Mouse (Mus musculus): Measurements from ENCODE around the gene Ubash3b. TPM values are rescaled to one million over a fixed set of nuclear protein-coding genes. Genes with fewer than 3 reads are reported as not detected.

Ubash3b gene
- total RNA-seq, 1 experiment from 2014 or later: 9.6 TPM

GRCm38 (mm10) chr9:41173158-41173557 is 11.7 kb upstream of the Ubash3b start:
- no peak for ATAC-seq (replicated peaks in 1 of 2; ENCODE audit: insufficient read depth in 1 of 2, low FRiP score in 2 of 2, low TSS enrichment in 1 of 2, low read depth in 1 of 2, poor library complexity in 2 of 2, severe bottlenecking in 2 of 2)

GRCm38 (mm10) chr9:41172426-41172825 is 10.9 kb upstream of the Ubash3b start:
- ATAC-seq (replicated peaks in 1 of 2; ENCODE audit: insufficient read depth in 1 of 2, low FRiP score in 2 of 2, low TSS enrichment in 1 of 2, low read depth in 1 of 2, poor library complexity in 2 of 2, severe bottlenecking in 2 of 2): no peak

- ATAC-seq (replicated peaks in 1 of 2; ENCODE audit: insufficient read depth in 1 of 2, low FRiP score in 2 of 2, low TSS enrichment in 1 of 2, low read depth in 1 of 2, poor library complexity in 2 of 2, severe bottlenecking in 2 of 2): no peak
These were observed 8.5 kb upstream of the Ubash3b start for GRCm38 (mm10) chr9:41170026-41170425.

GRCm38 (mm10) chr9:41168656-41169055 is 7.2 kb upstream of the Ubash3b start:
- ATAC-seq (replicated peaks in 1 of 2; ENCODE audit: insufficient read depth in 1 of 2, low FRiP score in 2 of 2, low TSS enrichment in 1 of 2, low read depth in 1 of 2, poor library complexity in 2 of 2, severe bottlenecking in 2 of 2): no peak

- ATAC-seq (replicated peaks in 1 of 2; ENCODE audit: insufficient read depth in 1 of 2, low FRiP score in 2 of 2, low TSS enrichment in 1 of 2, low read depth in 1 of 2, poor library complexity in 2 of 2, severe bottlenecking in 2 of 2): no peak
These were observed 6.7 kb upstream of the Ubash3b start for GRCm38 (mm10) chr9:41168206-41168605.

- ATAC-seq (replicated peaks in 1 of 2; ENCODE audit: insufficient read depth in 1 of 2, low FRiP score in 2 of 2, low TSS enrichment in 1 of 2, low read depth in 1 of 2, poor library complexity in 2 of 2, severe bottlenecking in 2 of 2): no peak
These were observed 5.4 kb upstream of the Ubash3b start for GRCm38 (mm10) chr9:41166886-41167285.

- ATAC-seq (replicated peaks in 1 of 2; ENCODE audit: insufficient read depth in 1 of 2, low FRiP score in 2 of 2, low TSS enrichment in 1 of 2, low read depth in 1 of 2, poor library complexity in 2 of 2, severe bottlenecking in 2 of 2): no peak
These were observed 866 bp upstream of the Ubash3b start for GRCm38 (mm10) chr9:41162363-41162762.

GRCm38 (mm10) chr9:41160536-41161176 is 841 bp downstream of the Ubash3b start:
- no peak for ATAC-seq (replicated peaks in 1 of 2; ENCODE audit: insufficient read depth in 1 of 2, low FRiP score in 2 of 2, low TSS enrichment in 1 of 2, low read depth in 1 of 2, poor library complexity in 2 of 2, severe bottlenecking in 2 of 2)

- no peak for ATAC-seq (replicated peaks in 1 of 2; ENCODE audit: insufficient read depth in 1 of 2, low FRiP score in 2 of 2, low TSS enrichment in 1 of 2, low read depth in 1 of 2, poor library complexity in 2 of 2, severe bottlenecking in 2 of 2)
These were observed 2.3 kb downstream of the Ubash3b start for GRCm38 (mm10) chr9:41159223-41159622.

- ATAC-seq (replicated peaks in 1 of 2; ENCODE audit: insufficient read depth in 1 of 2, low FRiP score in 2 of 2, low TSS enrichment in 1 of 2, low read depth in 1 of 2, poor library complexity in 2 of 2, severe bottlenecking in 2 of 2): no peak
These were observed 3.5 kb downstream of the Ubash3b start for GRCm38 (mm10) chr9:41157872-41158567.

- ATAC-seq (replicated peaks in 1 of 2; ENCODE audit: insufficient read depth in 1 of 2, low FRiP score in 2 of 2, low TSS enrichment in 1 of 2, low read depth in 1 of 2, poor library complexity in 2 of 2, severe bottlenecking in 2 of 2): peak; percentile 23 to 54; a peak in 3 of 4 replicates
These were observed 4.3 kb downstream of the Ubash3b start for GRCm38 (mm10) chr9:41157020-41157871.

- no peak for ATAC-seq (replicated peaks in 1 of 2; ENCODE audit: insufficient read depth in 1 of 2, low FRiP score in 2 of 2, low TSS enrichment in 1 of 2, low read depth in 1 of 2, poor library complexity in 2 of 2, severe bottlenecking in 2 of 2)
These were observed 4.8 kb downstream of the Ubash3b start for GRCm38 (mm10) chr9:41156720-41157019.

- no peak for ATAC-seq (replicated peaks in 1 of 2; ENCODE audit: insufficient read depth in 1 of 2, low FRiP score in 2 of 2, low TSS enrichment in 1 of 2, low read depth in 1 of 2, poor library complexity in 2 of 2, severe bottlenecking in 2 of 2)
These were observed 5.3 kb downstream of the Ubash3b start for GRCm38 (mm10) chr9:41156006-41156719.

GRCm38 (mm10) chr9:41153979-41154378 is 7.5 kb downstream of the Ubash3b start:
- no peak for ATAC-seq (replicated peaks in 1 of 2; ENCODE audit: insufficient read depth in 1 of 2, low FRiP score in 2 of 2, low TSS enrichment in 1 of 2, low read depth in 1 of 2, poor library complexity in 2 of 2, severe bottlenecking in 2 of 2)

- peak; percentile 54 to 59 for ATAC-seq (replicated peaks in 1 of 2; ENCODE audit: insufficient read depth in 1 of 2, low FRiP score in 2 of 2, low TSS enrichment in 1 of 2, low read depth in 1 of 2, poor library complexity in 2 of 2, severe bottlenecking in 2 of 2)
These were observed 8.4 kb downstream of the Ubash3b start for GRCm38 (mm10) chr9:41153050-41153449.

GRCm38 (mm10) chr9:41151491-41151890 is 10.0 kb downstream of the Ubash3b start:
- ATAC-seq (replicated peaks in 1 of 2; ENCODE audit: insufficient read depth in 1 of 2, low FRiP score in 2 of 2, low TSS enrichment in 1 of 2, low read depth in 1 of 2, poor library complexity in 2 of 2, severe bottlenecking in 2 of 2): no peak

GRCm38 (mm10) chr9:41149896-41150295 is 11.6 kb downstream of the Ubash3b start:
- peak; percentile 65 to 71 for ATAC-seq (replicated peaks in 1 of 2; ENCODE audit: insufficient read depth in 1 of 2, low FRiP score in 2 of 2, low TSS enrichment in 1 of 2, low read depth in 1 of 2, poor library complexity in 2 of 2, severe bottlenecking in 2 of 2)

Measured in hematopoietic stem cell, adult 5-6 weeks (primary cell).